ENCODE assay signal across 10 mouse cellular contexts in genomic region chr16:7927756-7928155, GRCm38 (mm10).
A peak's percentile ranks its signal among the peaks of the same experiment; 100 is the strongest.
DNase-seq lines count a peak whose midpoint lies in the region; ATAC-seq and TF ChIP-seq lines count a peak whose summit lies in the region.
"Had no signal": no experiment of that assay in that cellular context is flagged by ENCODE, and none has a peak within 500 bp of the region (broad histone marks: within the 10 kb centered on the region; RNA-seq: fewer than 3 reads in every experiment).

No protein-coding gene starts in this region.

- peak; percentile 23 for DNase-seq in gastrocnemius, adult 2 months
- DNase-seq in gastrocnemius, adult 8-10 months (ENCODE audit: low spot score in 2 of 2) = no peak
- DNase-seq in lung, postnatal 14 days = peak; percentile 10
- DNase-seq in lung, postnatal 0 days (ENCODE audit: low spot score) = no peak
- peak; percentile 29 for DNase-seq in forelimb bud, embryonic 11.5 days (ENCODE audit: low read depth, low spot score)
- DNase-seq in right cerebral cortex, postnatal 4 days = peak; percentile 35
- no peak for DNase-seq in urinary bladder, postnatal 10 days (ENCODE audit: low spot score)

- no peaks in the 10 kb centered on the region for H3K36me3 ChIP-seq in lung, postnatal 0 days (ENCODE audit: insufficient read depth, low read length)
- H3K36me3 ChIP-seq: embryonic facial prominence, embryonic 13.5 days; limb, embryonic 12.5 days had no signal

- no peaks in the 10 kb centered on the region for H3K4me1 ChIP-seq in lung, postnatal 0 days (ENCODE audit: insufficient read depth, low read depth, low read length)

- 29% methylated on average over 8 of the region's 8 CpGs for WGBS in lung, postnatal 0 days

- TF ChIP-seq EP300 in lung, postnatal 0 days (IDR thresholded peaks at IDR 0.05) = no peak

- no peaks in the 10 kb centered on the region for H3K9me3 ChIP-seq in lung, postnatal 0 days (ENCODE audit: low read length)
- H3K9me3 ChIP-seq: embryonic facial prominence, embryonic 13.5 days; limb, embryonic 12.5 days had no signal

- no peak overlapping the region for H3K9ac ChIP-seq in lung, postnatal 0 days (replicated peaks; ENCODE audit: low read depth)
- H3K9ac ChIP-seq: embryonic facial prominence, embryonic 13.5 days; limb, embryonic 12.5 days had no signal

- intact Hi-C loops in gastrocnemius, adult 2 months (cut with DNase I) = no loop called here

- H3K4me2 ChIP-seq in lung, postnatal 0 days (replicated peaks; ENCODE audit: low read depth, low read length) = no peak overlapping the region
- H3K4me2 ChIP-seq: embryonic facial prominence, embryonic 13.5 days; limb, embryonic 12.5 days had no signal

- no peaks in the 10 kb centered on the region for H3K27me3 ChIP-seq in lung, postnatal 0 days (replicated peaks; ENCODE audit: insufficient read depth, low read length)
- H3K27me3 ChIP-seq: embryonic facial prominence, embryonic 13.5 days; limb, embryonic 12.5 days had no signal

- H3K4me3 ChIP-seq in gastrocnemius, adult 2 months = no peak overlapping the region
- no peak overlapping the region for H3K4me3 ChIP-seq in lung, postnatal 0 days (ENCODE audit: low read depth, low read length)
- H3K4me3 ChIP-seq: embryonic facial prominence, embryonic 13.5 days; limb, embryonic 12.5 days had no signal

- H3K27ac ChIP-seq in gastrocnemius, adult 2 months = no peak overlapping the region
- H3K27ac ChIP-seq in lung, postnatal 0 days (ENCODE audit: low read length) = no peak overlapping the region
- H3K27ac ChIP-seq: embryonic facial prominence, embryonic 13.5 days; limb, embryonic 12.5 days had no signal

- no peak for TF ChIP-seq CTCF in gastrocnemius, adult 2 months (IDR thresholded peaks at IDR 0.05)
- no peak for TF ChIP-seq CTCF in lung, postnatal 0 days (IDR thresholded peaks at IDR 0.05)

- ATAC-seq in lung, postnatal 0 days = no peak
- no peak for ATAC-seq in erythroblast, adult 5-6 weeks (replicated peaks; ENCODE audit: low FRiP score, poor library complexity, severe bottlenecking)

Comparison
In these comparisons a context has a peak if more than half of its experiments do, and no peak if none do; other contexts are left out.
1. DNase-seq: peak in gastrocnemius, adult 2 months (single experiment), lung, postnatal 14 days (single experiment), forelimb bud, embryonic 11.5 days (single experiment) and right cerebral cortex, postnatal 4 days (single experiment); none in gastrocnemius, adult 8-10 months (0 of 2), lung, postnatal 0 days (single experiment) and urinary bladder, postnatal 10 days (single experiment).